Mouse (Mus musculus) thymus, adult 2 months (tissue): ENCODE results near the gene Gm6657.

Experiments used
- CTCF ChIP-seq: fragments of 200-500 bp; IDR thresholded peaks from 2 replicates; pipeline ENCODE4 v1.5.1; 2012; ENCODE audit warnings: mild to moderate bottlenecking, control low read depth, low read length, moderate library complexity, borderline replicate concordance; ENCODE audit not compliant: control insufficient read depth, poor library complexity, insufficient read depth; ENCODE audit errors: extremely low read depth
- POLR2A ChIP-seq: fragments of 200-500 bp; IDR thresholded peaks from 2 replicates; pipeline ENCODE4 v1.6.1; 2012; ENCODE audit warnings: mild to moderate bottlenecking, low read length, control low read depth, moderate library complexity; ENCODE audit not compliant: control insufficient read depth, poor library complexity, insufficient read depth; ENCODE audit errors: extremely low read depth

- TF ChIP-seq POLR2A, result no peak
- TF ChIP-seq CTCF, result no peak
These were observed 34.1 kb downstream of the Gm6657 start for GRCm38 (mm10) chr12:78228139-78228538.
